Mouse (Mus musculus) kidney, adult 2 months (tissue): ENCODE measurements at regions not wholly inside any gene's neighbourhood (a gene's known extent, or its start where the extent isn't known, plus 50 kb on each side); places are given as distances from the start of the nearest gene placed in this dataset.
A peak's percentile ranks its signal among the peaks of the same experiment; 100 is the strongest.

ENCODE experiments used
- DNase-seq: peaks from one replicate; pipeline ENCODE4 v3.0.0; 2021
- H3K27ac ChIP-seq: fragments of 200-500 bp; 2 replicates; pipeline ENCODE4 v1.5.1; 2012; ENCODE audit warnings: low read depth, low read length, control low read depth, inconsistent platforms; ENCODE audit not compliant: insufficient read depth
- H3K27me3 ChIP-seq: fragments of 200-500 bp; replicated peaks from 2 replicates; pipeline ENCODE4 v1.6.1; 2012; ENCODE audit warnings: mild to moderate bottlenecking, moderate library complexity, low read length, inconsistent platforms; ENCODE audit not compliant: control insufficient read depth, insufficient read depth
- H3K36me3 ChIP-seq: fragments of 200-500 bp; 2 replicates; pipeline ENCODE4 v1.6.1; 2012; ENCODE audit warnings: mild to moderate bottlenecking, moderate library complexity, low read length, inconsistent platforms; ENCODE audit not compliant: control insufficient read depth, insufficient read depth
- H3K4me1 ChIP-seq: fragments of 200-500 bp; 2 replicates; pipeline ENCODE4 v1.6.1; 2011; ENCODE audit warnings: low read length; ENCODE audit not compliant: control insufficient read depth, insufficient read depth
- H3K4me3 ChIP-seq: fragments of 200-500 bp; 2 replicates; pipeline ENCODE4 v1.5.1; 2011; ENCODE audit warnings: mild to moderate bottlenecking, low read depth, low read length, control low read depth; ENCODE audit not compliant: insufficient read depth
- CTCF ChIP-seq: fragments of 200-500 bp; conservative IDR thresholded peaks from 2 replicates; pipeline ENCODE4 v1.5.1; 2011; ENCODE audit warnings: low read depth, mild to moderate bottlenecking, control low read depth, low read length, moderate library complexity, mixed read lengths; ENCODE audit not compliant: insufficient read depth, insufficient read length
- POLR2A ChIP-seq: fragments of 200-500 bp; IDR thresholded peaks from one replicate; pipeline ENCODE4 v1.6.1; 2011; ENCODE audit warnings: low read depth, low read length, control low read depth
- WGBS: fragments of 180-500 bp; shearing (Covaris S2); methylation state at CpG from one replicate; pipeline ENCODE4 v1.1.7; 2018; 5-methylcytosine and 5-hydroxymethylcytosine counted together

GRCm38 (mm10) chr16:55168433-55168832 lies 129.4 kb downstream of the Zpld1 start:
- Histone ChIP-seq H3K27ac (no peak overlapping the region), H3K27me3 (no peaks in the 10 kb centered on the region), H3K4me3 (no peak overlapping the region), H3K4me1 (no peaks in the 10 kb centered on the region), H3K36me3 (no peaks in the 10 kb centered on the region)
- no peak for DNase-seq
- no peak for TF ChIP-seq POLR2A
- no peak for TF ChIP-seq CTCF
- 89% methylated on average over 2 of the region's 2 CpGs for WGBS

DNA sequence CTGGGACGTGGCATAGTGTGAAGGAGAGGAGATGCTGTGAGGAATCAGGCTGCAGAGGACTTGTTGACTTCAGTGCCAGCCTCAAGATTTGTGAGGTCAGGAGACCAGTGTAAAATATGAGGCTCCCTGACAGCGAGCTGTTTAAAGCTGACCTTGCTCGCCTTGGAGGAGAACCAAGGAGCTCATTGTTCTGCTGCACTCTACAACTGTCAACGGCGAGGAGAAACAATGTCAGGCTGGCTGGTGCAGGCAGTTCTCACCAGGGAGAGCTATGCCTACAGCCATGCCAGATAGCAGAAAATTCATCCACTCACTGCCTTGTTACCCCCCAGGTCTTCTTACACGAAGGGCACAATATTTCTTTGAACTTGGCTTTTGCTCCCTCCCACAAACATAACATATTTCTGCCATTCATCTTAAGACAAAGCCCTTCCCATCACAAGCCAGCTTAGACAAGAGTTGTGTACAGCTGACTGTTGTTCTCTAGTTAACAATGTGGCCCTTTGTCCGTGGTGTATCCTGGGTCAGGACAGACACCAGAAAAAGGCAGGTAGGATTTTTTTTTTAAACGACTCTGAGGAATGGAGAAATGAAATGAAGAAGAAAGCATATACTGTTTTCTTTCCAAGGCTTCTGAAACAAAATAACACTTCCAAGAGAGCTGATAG lies 131.5 kb downstream of the Zpld1 start:
- DNase-seq, result no peak
- Histone ChIP-seq H3K4me3 (no peak overlapping the region), H3K27ac (no peak overlapping the region), H3K4me1 (no peaks in the 10 kb centered on the region), H3K27me3 (no peaks in the 10 kb centered on the region), H3K36me3 (no peaks in the 10 kb centered on the region)
- WGBS, result 34% methylated on average over 8 of the region's 8 CpGs
- TF ChIP-seq POLR2A (no peak), CTCF (no peak)

- H3K4me1 ChIP-seq, result no peaks in the 10 kb centered on the region
- 64% methylated on average over 6 of the region's 6 CpGs for WGBS
- DNase-seq, result no peak
- no peaks in the 10 kb centered on the region for H3K36me3 ChIP-seq
- H3K27ac ChIP-seq, result no peak overlapping the region
- no peak for TF ChIP-seq POLR2A
- H3K4me3 ChIP-seq, result no peak overlapping the region
- no peaks in the 10 kb centered on the region for H3K27me3 ChIP-seq
Observed at GRCm38 (mm10) chr16:55162926-55163325, 134.9 kb downstream of the Zpld1 start.

DNA sequence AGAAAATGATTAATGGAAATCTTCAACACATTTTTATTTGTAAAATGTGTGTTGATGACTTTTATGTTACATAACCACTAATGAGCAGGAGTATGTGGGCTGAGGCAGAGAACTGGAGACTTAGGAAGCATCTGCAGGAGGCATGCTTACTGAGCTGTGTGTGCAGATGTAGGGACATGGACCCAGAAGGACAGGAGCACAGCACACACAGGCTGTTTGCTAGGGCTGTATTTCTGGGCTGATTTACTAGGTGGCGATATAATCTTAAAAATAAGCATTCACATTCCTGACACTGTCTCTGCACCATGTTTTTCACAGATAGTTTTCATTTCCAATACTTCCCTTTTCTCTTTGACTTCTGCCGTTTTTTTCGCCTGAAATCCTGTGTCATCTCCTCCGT lies 146.1 kb downstream of the Zpld1 start:
- H3K27ac ChIP-seq, result no peak overlapping the region
- peak; percentile 38 for DNase-seq
- WGBS, result 52% methylated on average over 4 of the region's 4 CpGs

GRCm38 (mm10) chr16:55142431-55143173 lies 155.2 kb downstream of the Zpld1 start:
- DNase-seq, result no peak
- H3K36me3 ChIP-seq, result no peaks in the 10 kb centered on the region
- no peak for TF ChIP-seq CTCF
- no peak for TF ChIP-seq POLR2A
- no peak overlapping the region for H3K4me3 ChIP-seq
- no peak overlapping the region for H3K27ac ChIP-seq
- 34% methylated on average over 6 of the region's 6 CpGs for WGBS
- H3K4me1 ChIP-seq, result no peaks in the 10 kb centered on the region
- H3K27me3 ChIP-seq, result no peaks in the 10 kb centered on the region

More for the DNA sequence above, 146.1 kb downstream of the Zpld1 start:
- Histone ChIP-seq H3K27me3 (no peaks in the 10 kb centered on the region), H3K4me3 (no peak overlapping the region), H3K4me1 (no peaks in the 10 kb centered on the region), H3K36me3 (no peaks in the 10 kb centered on the region)
- TF ChIP-seq CTCF (no peak; the same call in 1 of the 2 replicates), POLR2A (no peak)

DNA sequence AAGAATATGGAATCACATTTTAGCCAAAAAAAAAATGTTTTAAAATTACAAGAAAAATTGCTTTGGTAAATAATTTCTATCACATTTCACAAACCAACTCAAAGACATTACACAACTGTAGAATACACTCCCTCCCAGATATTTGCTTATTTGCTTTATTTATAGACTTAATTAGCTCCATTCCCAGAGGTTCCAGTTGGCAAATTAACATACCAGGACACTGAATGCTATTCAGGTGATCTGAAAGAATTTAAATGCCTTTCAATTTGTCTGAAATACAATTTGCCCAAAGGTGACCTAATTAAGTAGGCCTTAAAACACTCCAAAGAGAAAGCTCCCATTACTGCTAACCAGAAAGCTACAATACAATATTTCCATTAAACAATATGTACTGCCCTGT lies 162.8 kb downstream of the Zpld1 start:
- no peak for TF ChIP-seq CTCF
- TF ChIP-seq POLR2A, result no peak
- no peaks in the 10 kb centered on the region for H3K4me1 ChIP-seq
- no peak overlapping the region for H3K27ac ChIP-seq
- H3K27me3 ChIP-seq, result no peaks in the 10 kb centered on the region
- H3K36me3 ChIP-seq, result no peaks in the 10 kb centered on the region
- no peak overlapping the region for H3K4me3 ChIP-seq
- peak; percentile 7 for DNase-seq

GRCm38 (mm10) chr16:55097651-55098050 lies 200.1 kb downstream of the Zpld1 start:
- no peak overlapping the region for H3K27ac ChIP-seq
- no peak for DNase-seq
- no peaks in the 10 kb centered on the region for H3K36me3 ChIP-seq
- WGBS, result 82% methylated on average over 1 of the region's 1 CpGs
- TF ChIP-seq CTCF, result no peak
- no peak for TF ChIP-seq POLR2A
- no peaks in the 10 kb centered on the region for H3K27me3 ChIP-seq
- no peaks in the 10 kb centered on the region for H3K4me1 ChIP-seq
- no peak overlapping the region for H3K4me3 ChIP-seq
